Mouse (Mus musculus): ENCODE data around the gene Gm5901. TPM values are rescaled to one million over a fixed set of nuclear protein-coding genes. Genes with fewer than 3 reads are reported as not detected.

The Gm5901 gene
- polyA plus RNA-seq, 1 experiment from 2014 or later, result not detected

DNA sequence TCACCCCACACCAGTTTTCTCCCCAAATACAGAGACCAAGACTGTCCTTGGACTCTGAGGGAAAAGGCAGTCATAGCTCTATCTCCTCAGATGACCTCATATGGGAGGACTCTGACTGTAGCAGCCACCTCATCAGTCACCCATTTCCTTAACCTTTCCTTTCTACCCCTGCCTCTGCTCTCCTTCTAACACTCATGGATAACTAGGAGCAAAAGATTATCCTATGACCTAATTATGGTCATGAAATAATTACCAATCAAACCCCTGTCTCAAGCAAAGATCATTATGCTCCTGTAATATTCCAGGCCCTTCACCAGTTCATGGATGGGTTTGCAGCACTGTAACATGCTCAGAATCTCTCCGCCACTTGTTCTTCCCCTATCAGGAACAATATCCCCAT lies 6.9 kb upstream of the Gm5901 start, which contains the start of gene Olfr692:
Gene Olfr692 (plus strand): TSS at position 301 of the 400 bp plus-strand sequence.
- H3K27me3 ChIP-seq (ENCODE audit: control insufficient read depth, insufficient read depth, low read depth, low read length), result no peaks in the 10 kb centered on the region
- no peaks in the 10 kb centered on the region for H3K4me1 ChIP-seq (ENCODE audit: control insufficient read depth, low read depth, low read length)
- H3K9ac ChIP-seq (ENCODE audit: low read depth, low read length), result no peak within 1 kb of the TSS
- 50% methylated on average over 1 of the region's 1 CpGs for WGBS (ENCODE audit: insufficient replicate concordance)
- H3K4me2 ChIP-seq (ENCODE audit: low read depth, low read length), result no peak within 1 kb of the TSS
- 0 out of 2 replicates have a peak, but pooled peaks cover 3% of the 10 kb centered on the region for H3K36me3 ChIP-seq (ENCODE audit: control insufficient read depth, insufficient read depth)
- no peaks in the 10 kb centered on the region for H3K9me3 ChIP-seq (replicated peaks; ENCODE audit: control insufficient read depth, low read length)
- no peak within 1 kb of the TSS for H3K4me3 ChIP-seq (ENCODE audit: low read depth, low read length)
- H3K27ac ChIP-seq (ENCODE audit: low read length), result no peak within 1 kb of the TSS
- ATAC-seq (ENCODE audit: low read depth), result no peak

DNA sequence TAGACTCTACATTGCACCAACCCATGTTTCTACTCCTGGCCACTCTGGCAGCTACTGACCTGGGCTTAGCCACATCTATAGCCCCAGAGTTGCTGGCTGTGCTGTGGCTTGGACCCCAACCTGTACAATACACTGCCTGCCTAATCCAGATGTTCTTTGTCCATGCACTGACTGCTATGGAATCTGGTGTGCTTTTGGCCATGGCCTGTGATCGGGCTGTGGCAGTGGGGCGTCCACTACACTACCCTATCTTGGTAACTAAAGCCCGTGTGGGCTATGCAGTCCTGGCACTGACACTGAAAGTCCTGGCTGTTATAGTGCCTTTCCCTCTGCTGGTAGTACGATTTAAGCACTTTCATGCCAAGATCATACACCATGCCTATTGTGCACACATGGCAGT lies 6.3 kb upstream of the Gm5901 start:
- no peak overlapping the region for H3K27ac ChIP-seq (ENCODE audit: low read length)
- WGBS (ENCODE audit: insufficient replicate concordance), result 61% methylated on average over 4 of the region's 4 CpGs
- no peak for ATAC-seq (ENCODE audit: low read depth)

DNA sequence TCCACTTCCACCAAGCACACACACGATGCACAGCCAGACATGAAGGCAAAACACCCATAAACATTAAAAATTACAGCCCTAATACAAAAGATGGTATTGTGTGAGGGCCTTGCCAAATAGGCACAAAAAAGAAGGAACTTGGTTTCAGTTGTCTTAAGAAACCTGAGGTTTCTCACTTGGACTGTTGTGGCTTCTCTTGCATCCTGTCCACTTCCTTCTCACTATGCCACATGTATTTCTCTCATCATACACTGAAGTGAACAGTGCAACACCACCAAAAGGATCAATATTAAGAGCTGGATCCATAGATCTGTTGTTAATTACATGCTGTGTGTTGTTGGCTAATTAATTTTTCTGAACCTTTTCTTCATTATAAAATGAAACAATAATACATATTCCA lies 1.9 kb upstream of the Gm5901 start:
- 0 out of 2 replicates have a peak, but pooled peaks cover 6% of the 10 kb centered on the region for H3K36me3 ChIP-seq (ENCODE audit: control insufficient read depth, insufficient read depth)
- no peaks in the 10 kb centered on the region for H3K9me3 ChIP-seq (replicated peaks; ENCODE audit: control insufficient read depth, low read length)
- H3K4me1 ChIP-seq (ENCODE audit: control insufficient read depth, low read depth, low read length), result peaks cover 4% of the 10 kb centered on the region; the same call in 1 of the 2 replicates
- no peak overlapping the region for H3K4me3 ChIP-seq (ENCODE audit: low read depth, low read length)
- ATAC-seq (ENCODE audit: low read depth), result 0 out of 2 replicates have a peak, but pooled peaks have one; percentile 22
- H3K27ac ChIP-seq (ENCODE audit: low read length), result no peak overlapping the region
- 18% methylated on average over 1 of the region's 1 CpGs for WGBS (ENCODE audit: insufficient replicate concordance)
- no peaks in the 10 kb centered on the region for H3K27me3 ChIP-seq (ENCODE audit: control insufficient read depth, insufficient read depth, low read depth, low read length)
- no peak overlapping the region for H3K4me2 ChIP-seq (ENCODE audit: low read depth, low read length)
- no peak overlapping the region for H3K9ac ChIP-seq (ENCODE audit: low read depth, low read length)

More for the DNA sequence above, 6.3 kb upstream of the Gm5901 start:
- H3K36me3 ChIP-seq (ENCODE audit: control insufficient read depth, insufficient read depth), result 0 out of 2 replicates have a peak, but pooled peaks cover 3% of the 10 kb centered on the region
- H3K4me3 ChIP-seq (ENCODE audit: low read depth, low read length), result no peak overlapping the region
- H3K27me3 ChIP-seq (ENCODE audit: control insufficient read depth, insufficient read depth, low read depth, low read length), result no peaks in the 10 kb centered on the region
- no peak overlapping the region for H3K9ac ChIP-seq (ENCODE audit: low read depth, low read length)
- H3K4me1 ChIP-seq (ENCODE audit: control insufficient read depth, low read depth, low read length), result peaks cover 2% of the 10 kb centered on the region; the same call in 1 of the 2 replicates
- H3K4me2 ChIP-seq (ENCODE audit: low read depth, low read length), result no peak overlapping the region
- no peaks in the 10 kb centered on the region for H3K9me3 ChIP-seq (replicated peaks; ENCODE audit: control insufficient read depth, low read length)

DNA sequence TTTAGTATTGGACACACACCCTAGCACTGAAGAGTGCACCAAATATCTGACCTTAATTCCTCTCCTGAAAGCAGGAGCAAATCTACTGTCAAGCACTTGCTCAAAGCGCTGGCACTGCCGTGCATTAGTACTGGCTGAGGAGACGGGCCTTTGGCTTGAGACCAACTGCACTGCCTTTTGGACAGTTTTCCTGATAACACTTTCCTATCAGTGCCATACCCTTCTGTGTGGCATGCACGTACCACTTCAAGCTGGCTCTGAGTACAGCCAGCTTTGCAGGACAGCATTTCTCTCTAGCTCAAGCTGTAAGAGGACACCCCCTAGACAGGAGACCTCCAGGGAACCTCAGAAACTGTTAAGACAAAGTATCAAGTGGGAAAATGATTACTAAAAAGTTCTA lies 1.3 kb upstream of the Gm5901 start:
- H3K9me3 ChIP-seq (replicated peaks; ENCODE audit: control insufficient read depth, low read length), result no peaks in the 10 kb centered on the region
- no peak overlapping the region for H3K9ac ChIP-seq (ENCODE audit: low read depth, low read length)
- H3K36me3 ChIP-seq (ENCODE audit: control insufficient read depth, insufficient read depth), result peaks cover 11% of the 10 kb centered on the region; the same call in 1 of the 2 replicates
- H3K27ac ChIP-seq (ENCODE audit: low read length), result no peak overlapping the region
- H3K4me1 ChIP-seq (ENCODE audit: control insufficient read depth, low read depth, low read length), result peaks cover 4% of the 10 kb centered on the region; the same call in 1 of the 2 replicates
- H3K4me2 ChIP-seq (ENCODE audit: low read depth, low read length), result no peak overlapping the region
- H3K4me3 ChIP-seq (ENCODE audit: low read depth, low read length), result no peak overlapping the region
- peak; percentile 55; the same call in 1 of the 2 replicates for ATAC-seq (ENCODE audit: low read depth)
- H3K27me3 ChIP-seq (ENCODE audit: control insufficient read depth, insufficient read depth, low read depth, low read length), result no peaks in the 10 kb centered on the region
- 29% methylated on average over 4 of the region's 4 CpGs for WGBS (ENCODE audit: insufficient replicate concordance)

DNA sequence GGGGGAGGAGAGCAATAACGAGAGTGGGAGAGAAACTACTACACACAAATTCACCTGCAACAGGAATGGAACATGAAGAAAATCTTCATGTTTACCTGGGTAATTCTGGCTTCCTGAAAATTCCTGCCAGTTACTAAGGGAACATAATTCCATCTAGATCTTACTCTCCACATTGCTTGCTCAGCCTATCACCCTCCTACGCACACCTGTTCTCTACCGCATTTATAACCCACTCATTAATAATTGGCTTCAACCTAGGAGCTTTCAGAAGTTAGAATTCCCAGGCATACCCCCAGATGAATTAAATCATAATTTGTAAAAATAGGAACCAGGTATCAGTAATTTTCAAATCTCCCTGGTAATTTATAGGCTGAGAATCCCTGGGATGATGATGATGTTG lies 862 bp upstream of the Gm5901 start:
- Histone ChIP-seq H3K9ac (ENCODE audit: low read depth, low read length) (no peak overlapping the region), H3K4me1 (ENCODE audit: control insufficient read depth, low read depth, low read length) (peaks cover 4% of the 10 kb centered on the region; the same call in 1 of the 2 replicates), H3K9me3 (replicated peaks; ENCODE audit: control insufficient read depth, low read length) (no peaks in the 10 kb centered on the region), H3K27me3 (ENCODE audit: control insufficient read depth, insufficient read depth, low read depth, low read length) (no peaks in the 10 kb centered on the region), H3K36me3 (ENCODE audit: control insufficient read depth, insufficient read depth) (peaks cover 12% of the 10 kb centered on the region; the same call in 1 of the 2 replicates), H3K27ac (ENCODE audit: low read length) (no peak overlapping the region), H3K4me3 (ENCODE audit: low read depth, low read length) (no peak overlapping the region), H3K4me2 (ENCODE audit: low read depth, low read length) (no peak overlapping the region)
- 67% methylated on average over 3 of the region's 3 CpGs for WGBS (ENCODE audit: insufficient replicate concordance)
- ATAC-seq (ENCODE audit: low read depth), result no peak

DNA sequence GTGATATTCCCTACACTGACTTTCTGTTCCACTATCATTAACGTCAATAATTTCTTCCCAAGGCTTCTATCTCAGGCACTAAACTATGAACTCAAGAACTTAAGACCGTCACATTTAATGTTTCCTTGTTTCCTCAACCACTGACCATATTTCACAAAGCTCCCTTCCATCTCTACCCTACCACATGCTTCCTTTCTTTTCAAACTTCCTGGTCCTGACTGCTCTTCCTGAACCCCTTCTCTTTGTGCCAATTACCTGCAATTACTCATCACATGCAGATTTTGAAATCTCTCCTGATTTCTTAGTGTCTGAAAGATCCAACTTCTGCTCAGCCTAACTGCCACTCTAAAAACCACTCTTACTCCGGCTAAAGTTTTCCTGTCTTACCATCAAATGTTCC lies 5.5 kb downstream of the Gm5901 start:
- Histone ChIP-seq H3K4me1 (ENCODE audit: control insufficient read depth, low read depth, low read length) (no peaks in the 10 kb centered on the region), H3K4me2 (ENCODE audit: low read depth, low read length) (no peak overlapping the region), H3K36me3 (ENCODE audit: control insufficient read depth, insufficient read depth) (peaks cover 39% of the 10 kb centered on the region), H3K9me3 (replicated peaks; ENCODE audit: control insufficient read depth, low read length) (no peaks in the 10 kb centered on the region), H3K9ac (ENCODE audit: low read depth, low read length) (no peak overlapping the region), H3K4me3 (ENCODE audit: low read depth, low read length) (no peak overlapping the region), H3K27ac (ENCODE audit: low read length) (no peak overlapping the region), H3K27me3 (ENCODE audit: control insufficient read depth, insufficient read depth, low read depth, low read length) (no peaks in the 10 kb centered on the region)
- no peak for ATAC-seq (ENCODE audit: low read depth)
- 74% methylated on average over 3 of the region's 3 CpGs for WGBS (ENCODE audit: insufficient replicate concordance)

DNA sequence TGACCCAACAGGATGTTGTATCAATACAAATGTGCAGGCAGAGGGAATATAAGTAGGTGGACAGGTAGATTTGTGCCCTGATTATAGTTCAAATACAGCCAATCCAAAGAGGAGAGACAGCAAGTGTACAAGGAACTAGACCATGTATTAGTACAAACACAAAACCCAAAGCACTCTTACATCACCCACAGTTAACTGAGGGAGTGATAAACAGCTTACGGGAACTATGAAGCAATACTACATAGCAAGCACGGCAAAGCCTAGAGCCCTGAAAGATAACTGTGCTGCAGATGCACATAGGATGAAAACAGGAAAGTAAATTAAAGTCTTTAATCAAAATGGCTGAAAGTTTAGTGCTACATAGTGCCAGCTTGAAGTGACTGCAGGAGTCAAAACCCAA lies 12.9 kb downstream of the Gm5901 start:
- H3K9ac ChIP-seq (ENCODE audit: low read depth, low read length), result no peak overlapping the region
- peaks cover 44% of the 10 kb centered on the region for H3K36me3 ChIP-seq (ENCODE audit: control insufficient read depth, insufficient read depth)
- WGBS (ENCODE audit: insufficient replicate concordance), result 79% methylated on average over 2 of the region's 2 CpGs
- H3K4me1 ChIP-seq (ENCODE audit: control insufficient read depth, low read depth, low read length), result no peaks in the 10 kb centered on the region
- ATAC-seq (ENCODE audit: low read depth), result no peak
- no peaks in the 10 kb centered on the region for H3K9me3 ChIP-seq (replicated peaks; ENCODE audit: control insufficient read depth, low read length)
- no peak overlapping the region for H3K4me2 ChIP-seq (ENCODE audit: low read depth, low read length)
- H3K4me3 ChIP-seq (ENCODE audit: low read depth, low read length), result no peak overlapping the region
- no peaks in the 10 kb centered on the region for H3K27me3 ChIP-seq (ENCODE audit: control insufficient read depth, insufficient read depth, low read depth, low read length)
- no peak overlapping the region for H3K27ac ChIP-seq (ENCODE audit: low read length)

DNA sequence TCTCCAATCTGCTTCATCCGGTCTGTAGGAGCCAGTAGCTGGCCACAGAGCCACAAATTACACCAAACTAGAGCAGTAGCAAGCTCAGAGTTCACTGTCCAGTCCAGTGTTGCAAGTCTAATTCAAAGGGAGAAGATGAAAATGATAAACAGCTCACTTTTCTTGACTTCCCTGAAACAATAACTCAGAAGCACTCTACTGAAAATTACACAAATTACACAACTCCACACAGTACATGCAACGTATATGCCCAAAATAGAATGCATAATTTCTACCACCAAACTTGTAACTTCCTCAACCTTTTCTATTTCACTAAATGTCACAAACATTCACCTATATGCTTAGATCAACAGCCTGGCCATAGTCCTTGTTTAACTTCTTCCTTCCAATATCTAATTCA lies 15.4 kb downstream of the Gm5901 start:
- Histone ChIP-seq H3K36me3 (ENCODE audit: control insufficient read depth, insufficient read depth) (peaks cover 23% of the 10 kb centered on the region), H3K27me3 (ENCODE audit: control insufficient read depth, insufficient read depth, low read depth, low read length) (no peaks in the 10 kb centered on the region), H3K4me2 (ENCODE audit: low read depth, low read length) (no peak overlapping the region), H3K4me1 (ENCODE audit: control insufficient read depth, low read depth, low read length) (no peaks in the 10 kb centered on the region), H3K9ac (ENCODE audit: low read depth, low read length) (no peak overlapping the region), H3K9me3 (replicated peaks; ENCODE audit: control insufficient read depth, low read length) (no peaks in the 10 kb centered on the region), H3K4me3 (ENCODE audit: low read depth, low read length) (no peak overlapping the region), H3K27ac (ENCODE audit: low read length) (no peak overlapping the region; the same call in 1 of the 2 replicates)
- ATAC-seq (ENCODE audit: low read depth), result no peak
- 74% methylated on average over 2 of the region's 2 CpGs for WGBS (ENCODE audit: insufficient replicate concordance)

DNA sequence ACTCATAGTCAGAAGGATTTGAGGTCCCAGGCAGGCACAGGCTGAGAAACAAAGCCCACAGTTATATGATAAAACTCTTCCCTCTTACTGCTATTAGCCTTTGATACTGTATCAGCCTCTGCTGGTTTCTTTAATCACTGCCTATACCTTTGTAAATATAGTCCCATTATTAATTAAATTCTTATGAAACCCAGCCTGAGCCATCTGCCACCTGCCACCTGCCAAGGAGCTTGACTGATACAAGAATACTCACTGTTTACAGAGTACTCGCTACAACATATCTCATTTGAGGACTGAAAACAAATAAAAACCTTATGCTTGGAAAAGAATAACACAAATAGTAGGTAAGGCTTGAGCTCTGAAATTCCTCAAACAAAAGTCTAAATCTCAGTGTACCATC lies 19.8 kb downstream of the Gm5901 start:
- Histone ChIP-seq H3K27me3 (ENCODE audit: control insufficient read depth, insufficient read depth, low read depth, low read length) (no peaks in the 10 kb centered on the region), H3K9me3 (replicated peaks; ENCODE audit: control insufficient read depth, low read length) (no peaks in the 10 kb centered on the region), H3K4me2 (ENCODE audit: low read depth, low read length) (no peak overlapping the region), H3K4me1 (ENCODE audit: control insufficient read depth, low read depth, low read length) (peaks cover 10% of the 10 kb centered on the region), H3K36me3 (ENCODE audit: control insufficient read depth, insufficient read depth) (peaks cover 4% of the 10 kb centered on the region), H3K9ac (ENCODE audit: low read depth, low read length) (no peak overlapping the region), H3K27ac (ENCODE audit: low read length) (no peak overlapping the region), H3K4me3 (ENCODE audit: low read depth, low read length) (no peak overlapping the region)
- 85% methylated on average over 1 of the region's 1 CpGs for WGBS (ENCODE audit: insufficient replicate concordance)
- ATAC-seq (ENCODE audit: low read depth), result no peak

Data from liver, embryonic 16.5 days (tissue).